Mouse (Mus musculus) A20 (cell line): ENCODE data around the gene Sprr2d.

Source experiments
- DNase-seq: peaks from one replicate; pipeline ENCODE4 v3.0.0-alpha.2; 2011; ENCODE audit warnings: low read depth, low spot score

Sprr2d gene

DNA sequence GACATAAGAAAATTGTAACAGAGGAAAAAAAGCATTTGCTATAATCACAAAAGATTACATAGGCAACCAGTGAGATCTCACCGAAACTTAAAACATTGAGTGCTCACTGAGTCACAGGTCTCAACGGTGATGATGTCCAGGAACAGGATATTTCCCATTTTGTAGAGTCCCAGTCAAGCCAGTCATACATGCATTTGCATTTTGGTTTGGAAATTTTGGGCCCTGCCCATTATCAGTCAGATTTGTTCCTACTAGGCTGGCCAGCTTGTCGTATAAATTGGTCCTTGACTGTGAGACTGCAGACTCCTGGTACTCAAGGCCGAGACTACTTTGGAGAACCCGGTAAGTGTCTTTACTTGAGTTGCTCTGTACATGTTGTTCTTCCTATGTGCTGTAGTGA lies at the start of gene Sprr2d:
Sprr2d (plus strand) TSS at position 301 of the 400 bp plus-strand sequence.
- DNase-seq: no peak

DNA sequence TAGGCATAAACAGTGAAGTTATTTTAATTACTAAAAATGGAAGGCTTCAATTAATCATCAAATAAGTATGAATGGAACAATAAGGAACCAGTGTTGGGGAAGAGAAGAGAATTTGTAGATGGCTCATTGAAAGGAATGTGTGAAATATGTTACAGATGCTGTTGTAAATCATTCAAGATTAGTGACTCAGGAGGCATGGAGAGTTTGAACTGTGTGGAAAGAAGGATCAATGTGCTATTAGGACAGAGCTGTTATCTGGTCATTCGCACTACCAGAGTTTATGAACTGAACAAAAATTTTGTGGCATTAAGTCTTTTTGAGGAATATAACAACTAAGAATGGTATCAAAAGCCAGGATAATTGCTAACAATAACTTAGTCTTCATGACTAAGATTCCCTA lies 31.5 kb upstream of the Sprr2d start:
- no peak for DNase-seq

DNA sequence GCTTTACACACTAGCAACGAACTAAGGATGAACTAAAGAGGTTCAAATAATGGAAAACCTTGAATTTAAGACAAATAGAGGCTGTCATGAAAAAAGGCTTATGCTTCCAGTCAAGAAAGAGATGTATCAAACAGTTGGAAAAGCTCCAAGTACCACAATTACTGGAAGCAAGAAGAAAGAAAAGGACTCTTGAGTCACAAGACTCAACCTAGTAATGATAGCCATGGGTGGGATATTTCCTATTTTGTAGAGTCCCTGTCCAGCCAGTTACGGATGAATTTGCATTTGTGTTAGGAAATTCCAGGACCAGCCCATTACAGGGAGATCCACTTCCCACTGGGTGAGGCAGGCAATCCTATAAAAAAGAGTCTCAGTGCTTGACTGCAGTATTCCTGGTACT lies 22.6 kb upstream of the Sprr2d start, which contains the start of gene Sprr2b:
Sprr2b (plus strand) TSS at position 301 of the 400 bp plus-strand sequence.
- no peak for DNase-seq

DNA sequence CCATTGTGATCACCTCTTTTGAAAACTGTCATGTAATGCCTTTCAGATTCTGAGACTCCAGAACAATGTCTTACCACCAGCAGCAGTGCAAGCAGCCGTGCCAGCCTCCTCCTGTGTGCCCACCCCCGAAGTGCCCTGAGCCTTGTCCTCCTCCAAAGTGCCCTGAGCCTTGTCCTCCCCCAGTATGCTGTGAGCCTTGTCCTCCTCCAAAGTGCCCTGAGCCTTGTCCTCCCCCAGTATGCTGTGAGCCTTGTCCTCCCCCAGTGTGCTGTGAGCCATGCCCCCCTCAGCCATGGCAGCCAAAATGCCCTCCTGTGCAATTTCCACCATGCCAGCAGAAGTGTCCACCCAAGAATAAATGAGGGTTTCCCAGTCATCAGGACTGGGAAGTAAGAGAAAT lies 21.6 kb upstream of the Sprr2d start:
- no peak for DNase-seq

- DNase-seq: no peak
Measured at GRCm38 (mm10) chr3:92336278-92336677, 2.7 kb upstream of the Sprr2d start.

GRCm38 (mm10) chr3:92351843-92352242 lies 12.9 kb downstream of the Sprr2d start, which contains the start of gene Sprr2e:
Sprr2e (plus strand) TSS chr3:92352143.
- DNase-seq: no peak

- no peak for DNase-seq
Measured at GRCm38 (mm10) chr3:92361619-92362018, 22.7 kb downstream of the Sprr2d start.

GRCm38 (mm10) chr3:92364887-92365286 lies 25.9 kb downstream of the Sprr2d start, which contains the start of gene Sprr2f:
Sprr2f (plus strand) TSS chr3:92365187.
- DNase-seq: no peak

DNA sequence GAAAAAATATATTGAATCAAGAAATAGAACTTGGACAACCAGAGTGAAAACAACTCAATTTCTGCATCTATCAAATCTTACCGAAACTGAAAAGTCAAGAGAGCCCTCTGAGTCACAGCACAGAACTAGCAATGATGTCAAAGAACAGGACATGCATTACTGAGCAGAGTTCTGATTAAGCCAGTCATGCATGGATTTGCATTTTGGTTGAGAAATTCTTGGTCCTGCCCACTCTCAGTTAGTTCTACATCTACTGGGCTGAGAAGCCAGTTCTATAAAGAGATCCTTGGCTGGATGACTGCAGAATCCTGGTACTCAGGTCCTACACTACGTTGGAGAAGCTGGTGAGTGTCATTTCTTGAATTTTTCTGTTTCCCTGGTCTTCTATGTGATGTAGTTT lies 34.7 kb downstream of the Sprr2d start:
- no peak for DNase-seq

DNA sequence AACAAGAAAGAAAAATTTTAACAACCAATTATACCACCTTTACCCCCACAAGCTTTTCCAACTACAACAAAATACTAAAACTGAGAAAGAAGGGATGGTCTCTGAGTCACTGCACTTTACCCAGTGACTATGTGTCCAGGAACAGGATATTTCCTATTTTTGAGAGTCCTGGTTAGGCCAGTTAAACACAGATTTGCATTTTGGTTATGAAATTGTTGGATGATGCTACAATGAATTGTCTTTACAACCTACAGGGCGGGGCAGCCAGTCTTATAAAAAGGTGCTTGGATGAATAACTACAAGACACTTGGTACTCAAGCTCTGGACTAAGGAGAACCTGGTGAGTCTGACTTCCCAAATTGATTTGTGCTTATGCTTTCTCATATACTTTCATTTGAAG lies 46.4 kb downstream of the Sprr2d start, which contains the start of gene Sprr2h:
Sprr2h (plus strand) TSS at position 301 of the 400 bp plus-strand sequence.
- no peak for DNase-seq
